Mouse (Mus musculus): ENCODE results near the gene Slc6a8.

GRCm38 (mm10) chrX:73685629-73686028 is 12.7 kb downstream of the Slc6a8 start:
- TF ChIP-seq CTCF (IDR thresholded peaks at IDR 0.05; ENCODE audit: extremely low read depth, insufficient read length, insufficient replicate concordance, low read depth, low read length) (no peak), POLR2A (IDR thresholded peaks at IDR 0.05; ENCODE audit: low read depth, low read length) (no peak)
